Mouse (Mus musculus): ENCODE results near the gene Phgr1. TPM values are rescaled to one million over a fixed set of nuclear protein-coding genes. Genes with fewer than 3 reads are reported as not detected.

Gene Phgr1
- not detected for total RNA-seq (2023)

DNA sequence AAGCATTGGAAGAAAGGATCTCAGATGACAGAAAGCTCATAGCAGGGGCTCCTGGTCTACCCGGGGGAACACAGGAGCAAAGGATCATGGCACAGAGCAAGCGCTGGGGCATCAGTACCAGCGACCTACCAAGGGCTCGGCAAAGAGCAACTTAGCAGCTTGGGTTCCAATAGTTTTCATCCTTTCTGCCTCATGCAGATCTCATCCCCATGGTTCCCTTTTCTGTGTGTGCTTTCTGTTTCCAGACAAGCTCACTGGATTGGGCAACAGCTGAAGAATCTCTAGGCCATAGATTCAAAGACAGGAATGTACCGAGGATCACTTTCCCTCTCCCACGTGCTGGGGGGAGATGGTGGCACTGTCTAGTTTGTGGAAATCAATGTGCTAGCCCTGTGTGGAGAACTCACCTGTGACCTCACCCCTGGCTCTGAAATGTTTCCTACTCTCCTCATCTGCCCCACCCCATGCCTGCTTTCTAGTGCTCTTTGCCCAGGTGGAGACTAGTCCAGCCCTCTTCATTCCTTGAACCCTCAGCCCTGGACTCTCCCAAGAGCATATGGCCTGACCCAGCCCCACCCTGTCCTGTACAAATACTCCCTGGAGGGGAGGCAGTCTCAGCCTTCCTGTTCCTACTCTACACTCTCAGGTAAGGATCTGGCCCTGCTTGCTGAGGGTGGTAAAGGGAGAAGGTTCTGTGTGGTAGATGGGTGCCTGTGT, at the start of gene Phgr1:
TSS of gene Phgr1 (plus strand) at position 612 of the 717 bp plus-strand sequence.

DNA sequence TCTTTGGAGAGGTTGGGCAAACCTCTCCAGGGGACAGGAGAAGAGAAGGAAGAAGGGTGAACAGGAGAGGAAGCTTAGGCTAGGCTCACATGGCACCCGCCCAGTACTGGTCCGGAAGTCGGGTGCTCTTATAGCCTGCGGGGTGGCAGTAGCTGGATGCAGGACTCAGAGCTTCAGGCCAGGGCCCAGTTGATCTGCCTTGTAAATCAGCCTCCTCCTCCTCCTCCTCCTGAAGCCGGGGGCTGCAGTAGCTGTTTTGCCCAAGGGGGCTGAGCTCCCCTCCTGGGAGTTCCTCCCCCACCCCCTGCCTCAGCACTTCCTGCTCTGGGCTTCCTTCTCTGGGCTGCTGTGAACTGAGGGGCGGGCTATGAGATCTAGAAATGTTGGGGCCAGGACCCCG, 44.2 kb upstream of the Phgr1 start, which contains the start of gene Plcb2:
TSS of gene Plcb2 (minus strand) at position 102 of the 400 bp plus-strand sequence.

GRCm38 (mm10) chr2:118745232-118745884, 27.2 kb upstream of the Phgr1 start, which contains the start of gene Inafm2:
Inafm2 (plus strand) TSS chr2:118745758.

DNA sequence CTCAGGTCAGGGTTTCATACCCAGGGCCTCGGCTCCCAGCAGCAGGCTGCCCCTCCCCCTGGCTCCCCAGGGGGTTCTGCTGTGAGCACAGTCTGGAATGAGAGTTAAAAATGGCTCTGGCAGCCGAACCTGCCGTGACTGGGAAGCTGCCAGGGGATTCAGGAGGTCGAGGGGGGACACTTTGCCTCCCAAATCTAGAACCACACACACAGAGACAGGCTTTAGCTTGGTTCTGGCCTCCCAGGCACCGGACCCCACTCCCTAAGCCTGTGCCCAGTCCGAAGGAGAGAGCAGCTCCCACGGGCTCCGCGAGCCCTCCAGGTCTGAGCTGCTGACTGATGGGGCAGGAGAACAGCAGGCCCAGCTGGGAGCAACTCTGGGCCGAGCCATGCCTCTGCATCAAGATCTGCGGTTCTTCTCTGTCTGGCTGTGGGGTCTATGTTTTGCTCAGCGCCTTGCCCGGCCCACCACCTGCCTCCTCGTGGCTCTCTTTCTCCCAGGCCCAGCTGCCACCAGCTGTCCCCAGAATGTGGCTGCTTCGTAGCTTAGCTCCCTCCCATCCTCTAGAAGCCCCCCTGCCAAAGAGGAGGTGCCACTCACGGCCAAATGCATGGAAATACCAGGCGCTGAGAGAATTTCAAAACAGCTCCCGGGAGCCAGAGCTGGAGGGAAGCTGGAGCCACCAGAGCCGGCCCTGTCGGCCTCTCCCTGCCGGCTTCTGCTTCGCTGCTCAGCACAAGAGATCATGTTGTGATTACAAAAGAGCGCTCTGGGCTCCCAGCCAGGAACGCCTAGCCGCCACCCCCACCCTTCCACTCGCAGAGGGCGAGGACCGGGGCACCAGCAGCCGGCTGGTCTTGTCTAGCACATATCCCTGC, 10.4 kb upstream of the Phgr1 start, which contains the start of gene Ccdc9b:
TSS of gene Ccdc9b (minus strand) at position 756 of the 878 bp plus-strand sequence.

DNA sequence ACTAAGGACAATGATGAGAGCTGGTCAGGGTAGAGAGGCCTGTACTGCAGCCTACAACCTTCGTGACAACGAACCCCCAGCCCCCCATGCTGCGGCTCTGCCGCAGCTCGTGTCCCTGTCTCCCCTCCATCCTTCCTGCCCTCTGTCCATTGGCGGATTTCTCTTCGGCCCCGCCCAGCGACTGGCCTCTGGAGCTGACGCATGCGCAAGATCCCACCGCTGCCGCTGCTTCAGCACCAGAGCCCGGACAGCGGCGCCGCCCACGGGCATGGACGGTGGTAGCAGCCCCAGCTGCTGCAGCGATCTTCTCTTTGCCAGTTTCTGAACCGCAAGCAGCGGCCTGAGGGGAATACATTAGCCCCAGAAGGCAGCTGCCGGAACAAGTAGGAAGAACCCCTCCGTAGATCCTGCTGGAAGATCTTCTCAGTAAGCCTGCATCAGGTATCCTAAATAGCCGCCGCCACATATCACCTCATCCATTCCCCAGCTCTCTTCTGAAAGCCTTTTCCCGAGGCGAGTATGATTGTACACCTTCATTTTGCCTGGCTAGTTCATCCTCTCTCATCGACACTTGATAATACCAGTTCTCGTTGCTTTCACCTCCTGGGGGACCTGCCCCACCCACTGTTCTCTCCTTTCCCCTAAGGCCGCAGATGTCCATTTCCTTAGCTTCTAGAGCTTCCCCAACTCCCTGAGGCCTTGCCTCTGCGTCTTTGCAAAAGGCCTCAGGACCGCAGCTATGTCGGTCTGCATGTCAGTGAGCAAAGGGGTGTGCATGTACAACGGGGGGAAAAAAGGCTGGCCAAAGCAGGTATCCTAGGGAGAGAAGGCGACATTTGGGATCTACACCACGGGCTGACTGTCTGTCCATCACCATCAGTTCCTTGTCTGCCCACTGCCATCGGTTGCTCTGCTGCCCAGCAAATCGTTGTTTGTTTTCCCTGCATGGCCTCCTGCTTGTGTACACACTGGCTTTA, 7.2 kb downstream of the Phgr1 start, which contains the start of gene Disp2:
TSS of gene Disp2 (plus strand) at position 216 of the 977 bp plus-strand sequence.

GRCm38 (mm10) chr2:118813981-118814836, 41.6 kb downstream of the Phgr1 start, which contains the start of gene Knstrn:
Knstrn (plus strand) TSS chr2:118814003.

Other genes starting within 250 kb of the Phgr1 start
- 8.6 TPM for gene Bmf, start 223.1 kb upstream of the Phgr1 start, total RNA-seq (2023)
- 2.4 TPM for gene Bub1b, start 174.6 kb upstream of the Phgr1 start, total RNA-seq (2023)
- 0.12 TPM for gene Pak6, start 109.5 kb upstream of the Phgr1 start, total RNA-seq (2023)
- gene Ankrd63, start 68.8 kb upstream of the Phgr1 start, total RNA-seq (2023) = 0.88 TPM
- gene Plcb2, start 44.3 kb upstream of the Phgr1 start, total RNA-seq (2023) = 96.4 TPM
- gene Inafm2, start 27.0 kb upstream of the Phgr1 start, total RNA-seq (2023) = 18.5 TPM
- gene Ccdc9b, start 10.1 kb upstream of the Phgr1 start, total RNA-seq (2023) = not detected
- not detected for gene Disp2, start 7.0 kb downstream of the Phgr1 start, total RNA-seq (2023)
- gene Knstrn, start 41.2 kb downstream of the Phgr1 start, total RNA-seq (2023) = 5.5 TPM
- 65.2 TPM for gene Ivd, start 89.2 kb downstream of the Phgr1 start, total RNA-seq (2023)
- gene Bahd1, start 127.6 kb downstream of the Phgr1 start, total RNA-seq (2023) = 33.9 TPM
- 1.3 TPM for gene Chst14, start 153.7 kb downstream of the Phgr1 start, total RNA-seq (2023)

All from CD4-positive naive resting alpha-beta T cell, adult 76 days (primary cell).